Comparison of ENCODE assay signal across 21 mouse cellular contexts in the genomic region with DNA sequence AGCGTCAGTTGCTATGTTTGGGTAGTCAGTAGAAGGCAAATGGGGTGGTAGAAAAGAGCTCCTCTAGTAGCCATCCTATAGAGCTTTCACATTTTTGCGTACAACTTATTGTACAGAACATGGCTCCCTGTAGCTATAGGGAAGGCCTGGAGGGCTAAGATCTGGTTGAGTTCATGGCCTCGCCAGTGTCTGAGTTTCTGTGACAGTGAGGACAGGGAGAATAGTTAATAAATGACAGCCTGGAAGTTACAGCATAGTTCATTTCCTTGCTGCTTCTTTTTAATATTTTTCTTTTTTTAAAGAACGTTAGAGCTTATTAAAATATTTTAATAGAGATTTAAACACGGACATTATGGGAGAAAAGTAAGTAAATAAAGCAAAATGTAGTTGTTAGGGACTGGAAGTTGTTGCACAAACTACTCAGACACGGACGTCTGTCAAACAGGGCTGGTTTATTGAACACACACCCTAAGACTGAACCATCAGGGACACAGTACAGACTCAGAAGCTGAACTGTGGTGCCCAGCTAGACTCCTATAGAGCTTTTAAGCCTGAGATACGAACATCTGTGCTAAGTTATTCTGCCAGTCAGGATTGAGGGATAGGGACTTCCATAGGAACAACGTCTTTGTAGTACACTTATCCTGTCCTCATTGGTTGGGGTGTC. TPM values are rescaled to one million over a fixed set of nuclear protein-coding genes. Genes with fewer than 3 reads are reported as not detected.
A peak's percentile ranks its signal among the peaks of the same experiment; 100 is the strongest.
DNase-seq lines count a peak whose midpoint lies in the region; ATAC-seq and TF ChIP-seq lines count a peak whose summit lies in the region.
"Had no signal": no experiment of that assay in that cellular context is flagged by ENCODE, and none has a peak within 500 bp of the region (broad histone marks: within the 10 kb centered on the region; RNA-seq: fewer than 3 reads in every experiment).

No protein-coding gene starts in this region.

- DNase-seq in liver, adult 2 months (ENCODE audit: extremely low read depth, low read depth, low spot score): peak; percentile 68
- DNase-seq in liver, embryonic 11.5 days (ENCODE audit: low spot score): no peak
- DNase-seq in spleen, postnatal 10 days (ENCODE audit: low spot score in 2 of 2): no peak
- DNase-seq in layer of hippocampus, postnatal 10 days (ENCODE audit: low spot score in 2 of 2): no peak
- DNase-seq: adrenal gland, postnatal 14 days; cerebellum, adult 18-20 months; cerebellum, adult 9-11 months; cerebellum, postnatal 36 days; gastrocnemius, adult 2 months; gastrocnemius, postnatal 25 days had no signal

- no peak for ATAC-seq in liver, embryonic 11.5 days (replicated peaks; ENCODE audit: low FRiP score)
- peak; percentile 82 for ATAC-seq in intestine, embryonic 16.5 days
- no peak for ATAC-seq in liver, embryonic 15.5 days (ENCODE audit: insufficient read depth)
- ATAC-seq: activated CD4-positive, CD25-positive, alpha-beta regulatory T cell, adult 4 months; Patski had no signal

- no peaks in the 10 kb centered on the region for H3K27me3 ChIP-seq in liver, adult 2 months (ENCODE audit: control insufficient read depth, insufficient read depth, low read length)
- no peaks in the 10 kb centered on the region for H3K27me3 ChIP-seq in liver, embryonic 11.5 days (replicated peaks; ENCODE audit: control insufficient read depth, insufficient read depth, low read length)
- H3K27me3 ChIP-seq in intestine, embryonic 16.5 days (replicated peaks; ENCODE audit: control insufficient read depth, insufficient read depth, low read length): no peaks in the 10 kb centered on the region
- H3K27me3 ChIP-seq in liver, embryonic 15.5 days: no peaks in the 10 kb centered on the region
- H3K27me3 ChIP-seq: CH12.LX; embryonic facial prominence, embryonic 13.5 days; forebrain, embryonic 12.5 days; heart, embryonic 12.5 days; Patski had no signal

- H3K79me2 ChIP-seq in liver, adult 2 months (ENCODE audit: control insufficient read depth, insufficient read depth, low read length): peaks cover 3% of the 10 kb centered on the region; the same call in 1 of the 2 replicates

- no peak for TF ChIP-seq CTCF in liver, adult 2 months (IDR thresholded peaks at IDR 0.05; ENCODE audit: low read depth, low read length)

- H3K9ac ChIP-seq in liver, adult 2 months (ENCODE audit: low read depth, low read length): peak overlapping the region; percentile 26; the same call in 1 of the 2 replicates
- H3K9ac ChIP-seq in liver, embryonic 11.5 days (ENCODE audit: low read depth, low read length): no peak overlapping the region
- no peak overlapping the region for H3K9ac ChIP-seq in intestine, embryonic 16.5 days (ENCODE audit: low read depth, low read length)
- H3K9ac ChIP-seq in liver, embryonic 15.5 days: no peak overlapping the region
- H3K9ac ChIP-seq: embryonic facial prominence, embryonic 13.5 days; forebrain, embryonic 12.5 days; heart, embryonic 12.5 days had no signal

- H3K27ac ChIP-seq in liver, adult 2 months (replicated peaks; ENCODE audit: insufficient read depth, low read depth, low read length): peak overlapping the region; percentile 67
- H3K27ac ChIP-seq in liver, embryonic 11.5 days (ENCODE audit: low read depth, low read length): no peak overlapping the region; the same call in 1 of the 2 replicates
- H3K27ac ChIP-seq in intestine, embryonic 16.5 days (ENCODE audit: low read length): peak overlapping the region; percentile 14; the same call in 1 of the 2 replicates
- H3K27ac ChIP-seq in liver, embryonic 15.5 days (replicated peaks): 0 out of 2 replicates have a peak overlapping the region, but pooled peaks have one; percentile 45
- H3K27ac ChIP-seq: embryonic facial prominence, embryonic 13.5 days; forebrain, embryonic 12.5 days; gastrocnemius, adult 2 months; hindbrain, embryonic 10.5 days had no signal

- no peaks in the 10 kb centered on the region for H3K9me3 ChIP-seq in liver, embryonic 11.5 days (ENCODE audit: control insufficient read depth, low read length)
- H3K9me3 ChIP-seq in intestine, embryonic 16.5 days (ENCODE audit: control insufficient read depth, low read length): no peaks in the 10 kb centered on the region
- no peaks in the 10 kb centered on the region for H3K9me3 ChIP-seq in liver, embryonic 15.5 days (replicated peaks)
- H3K9me3 ChIP-seq: embryonic facial prominence, embryonic 13.5 days; forebrain, embryonic 12.5 days; heart, embryonic 12.5 days; hindbrain, embryonic 10.5 days had no signal

- H3K36me3 ChIP-seq in liver, adult 2 months (ENCODE audit: control insufficient read depth, insufficient read depth, low read length): peaks cover 20% of the 10 kb centered on the region
- peaks cover 10% of the 10 kb centered on the region for H3K36me3 ChIP-seq in liver, embryonic 11.5 days (ENCODE audit: control insufficient read depth, insufficient read depth, low read length)
- peaks cover 6% of the 10 kb centered on the region for H3K36me3 ChIP-seq in intestine, embryonic 16.5 days (ENCODE audit: control insufficient read depth, insufficient read depth, low read length)
- peaks cover 29% of the 10 kb centered on the region for H3K36me3 ChIP-seq in liver, embryonic 15.5 days (replicated peaks)

- peaks cover 5% of the 10 kb centered on the region for H3K4me1 ChIP-seq in liver, adult 2 months (ENCODE audit: control insufficient read depth, insufficient read depth, low read length)
- peaks cover 4% of the 10 kb centered on the region; the same call in 1 of the 2 replicates for H3K4me1 ChIP-seq in liver, embryonic 11.5 days (replicated peaks; ENCODE audit: control insufficient read depth, insufficient read depth, low read length)
- peaks cover 4% of the 10 kb centered on the region; the same call in 1 of the 2 replicates for H3K4me1 ChIP-seq in intestine, embryonic 16.5 days (ENCODE audit: control insufficient read depth, insufficient read depth, low read length)
- 0 out of 2 replicates have a peak, but pooled peaks cover 4% of the 10 kb centered on the region for H3K4me1 ChIP-seq in liver, embryonic 15.5 days (replicated peaks)
- H3K4me1 ChIP-seq: hindbrain, embryonic 10.5 days had no signal

- WGBS in liver, adult 2 months: 39% methylated on average over 9 of the region's 9 CpGs
- WGBS in liver, embryonic 11.5 days: 84% methylated on average over 9 of the region's 9 CpGs
- WGBS in intestine, embryonic 16.5 days: 73% methylated on average over 9 of the region's 9 CpGs
- 71% methylated on average over 9 of the region's 9 CpGs for WGBS in liver, embryonic 15.5 days (ENCODE audit: insufficient replicate concordance)

- H3K4me2 ChIP-seq in liver, embryonic 11.5 days: no peak overlapping the region
- no peak overlapping the region for H3K4me2 ChIP-seq in intestine, embryonic 16.5 days (ENCODE audit: low read depth, low read length)
- no peak overlapping the region for H3K4me2 ChIP-seq in liver, embryonic 15.5 days
- H3K4me2 ChIP-seq: embryonic facial prominence, embryonic 13.5 days; forebrain, embryonic 12.5 days; heart, embryonic 12.5 days had no signal

- no peak for TF ChIP-seq POLR2A in liver, adult 2 months (IDR thresholded peaks at IDR 0.05; ENCODE audit: extremely low read depth, insufficient read depth, low read length)

- H3K4me3 ChIP-seq in liver, adult 2 months (ENCODE audit: insufficient read depth, low read depth, low read length): no peak overlapping the region
- H3K4me3 ChIP-seq in liver, embryonic 11.5 days (ENCODE audit: low read depth, low read length): no peak overlapping the region
- no peak overlapping the region for H3K4me3 ChIP-seq in intestine, embryonic 16.5 days (ENCODE audit: low read length)
- no peak overlapping the region for H3K4me3 ChIP-seq in liver, embryonic 15.5 days (replicated peaks)
- H3K4me3 ChIP-seq: embryonic facial prominence, embryonic 13.5 days; forebrain, embryonic 12.5 days; gastrocnemius, adult 2 months; heart, embryonic 12.5 days; hindbrain, embryonic 10.5 days had no signal

RNA-seq across cellular contexts. Expression of a gene that starts 34.3 kb away (rescaled TPM):
- total RNA-seq in liver, adult 2 months (2014; rRNA removed): 87.0 and 89.3 TPM in 2 replicates
- polyA plus RNA-seq in liver, adult 2 months (2012; rRNA removed): 66.0 and 108 TPM in 2 replicates
- polyA plus RNA-seq in liver, embryonic 11.5 days (2014; fragmentation: Nextera tagmentation; extraction: Ambion mirVana): 312 and 324 TPM in 2 replicates
- 410 and 422 TPM in 2 replicates for polyA plus RNA-seq in intestine, embryonic 16.5 days (2015; fragmentation: Nextera tagmentation; extraction: Ambion mirVana)
- 110 and 121 TPM in 2 replicates for polyA plus RNA-seq in liver, embryonic 15.5 days (2015; fragmentation: Nextera tagmentation; extraction: Ambion mirVana)
- 100 to 1,000 TPM; 201 to 224 TPM for total RNA-seq in layer of hippocampus, postnatal 10 days (2021)

RNA-seq across cellular contexts. Expression of a gene that starts 39.7 kb away (rescaled TPM):
- 0.20 TPM in 1 of 2 replicates, not detected in the other for total RNA-seq in liver, adult 2 months (2014; rRNA removed)
- polyA plus RNA-seq in liver, adult 2 months (2012; rRNA removed): 0.21 TPM in 1 of 2 replicates, not detected in the other
- polyA plus RNA-seq in liver, embryonic 11.5 days (2014; fragmentation: Nextera tagmentation; extraction: Ambion mirVana): not detected in 2 replicates
- not detected in 2 replicates for polyA plus RNA-seq in intestine, embryonic 16.5 days (2015; fragmentation: Nextera tagmentation; extraction: Ambion mirVana)
- polyA plus RNA-seq in liver, embryonic 15.5 days (2015; fragmentation: Nextera tagmentation; extraction: Ambion mirVana): 0.16 and 0.18 TPM in 2 replicates
- under 1 TPM in 1 of 2 experiments, not detected in 1; 0.75 TPM for total RNA-seq in layer of hippocampus, postnatal 10 days (2021)
- total RNA-seq: adrenal gland, postnatal 14 days; CH12.LX; granulocyte monocyte progenitor cell, adult 5-6 weeks had no signal
- polyA plus RNA-seq: activated CD4-positive, CD25-positive, alpha-beta regulatory T cell, adult 4 months; forebrain, embryonic 12.5 days; heart, embryonic 16.5 days; hindbrain, embryonic 10.5 days had no signal

RNA-seq across cellular contexts. Expression of a gene that starts 40.4 kb away (rescaled TPM):
- total RNA-seq in liver, adult 2 months (2014; rRNA removed): 27.1 and 40.9 TPM in 2 replicates
- 12.7 and 14.5 TPM in 2 replicates for polyA plus RNA-seq in liver, adult 2 months (2012; rRNA removed)
- polyA plus RNA-seq in liver, embryonic 11.5 days (2014; fragmentation: Nextera tagmentation; extraction: Ambion mirVana): 7.1 TPM in 2 replicates
- 11.4 and 12.5 TPM in 2 replicates for polyA plus RNA-seq in intestine, embryonic 16.5 days (2015; fragmentation: Nextera tagmentation; extraction: Ambion mirVana)
- polyA plus RNA-seq in liver, embryonic 15.5 days (2015; fragmentation: Nextera tagmentation; extraction: Ambion mirVana): 2.8 and 3.3 TPM in 2 replicates
- total RNA-seq in layer of hippocampus, postnatal 10 days (2021): 100 to 1,000 TPM in 1 of 2 experiments, 10 to 100 TPM in 1; 90.5 to 101 TPM

RNA-seq across cellular contexts. Expression of a gene that starts 58.1 kb away (rescaled TPM):
- 4.1 and 8.0 TPM in 2 replicates for total RNA-seq in liver, adult 2 months (2014; rRNA removed)
- 8.6 and 10.1 TPM in 2 replicates for polyA plus RNA-seq in liver, adult 2 months (2012; rRNA removed)
- polyA plus RNA-seq in liver, embryonic 11.5 days (2014; fragmentation: Nextera tagmentation; extraction: Ambion mirVana): 54.4 and 59.0 TPM in 2 replicates
- 88.2 and 89.1 TPM in 2 replicates for polyA plus RNA-seq in intestine, embryonic 16.5 days (2015; fragmentation: Nextera tagmentation; extraction: Ambion mirVana)
- 19.5 and 20.1 TPM in 2 replicates for polyA plus RNA-seq in liver, embryonic 15.5 days (2015; fragmentation: Nextera tagmentation; extraction: Ambion mirVana)
- 10 to 100 TPM; 42.1 to 44.5 TPM for total RNA-seq in layer of hippocampus, postnatal 10 days (2021)
